Mouse (Mus musculus) layer of hippocampus, postnatal 14 days (tissue): Measurements from ENCODE around the gene Dtx1. TPM values are rescaled to one million over a fixed set of nuclear protein-coding genes. Genes with fewer than 3 reads are reported as not detected.

Experiments
- DNase-seq, 2 experiments: peaks; one replicate each; pipeline ENCODE4 v3.0.0; 2021 to 2022; ENCODE audit warnings: low spot score in 2 of 2, mixed read lengths in 1 of 2
- total RNA-seq, 2 experiments: library from RNA; stranded (reverse); gene quantifications; 2 replicates each; pipeline ENCODE4 v1.2.3; 2021

Dtx1 gene
- total RNA-seq, 2 experiments from 2014 or later: 70.5 to 74.2 TPM

DNA sequence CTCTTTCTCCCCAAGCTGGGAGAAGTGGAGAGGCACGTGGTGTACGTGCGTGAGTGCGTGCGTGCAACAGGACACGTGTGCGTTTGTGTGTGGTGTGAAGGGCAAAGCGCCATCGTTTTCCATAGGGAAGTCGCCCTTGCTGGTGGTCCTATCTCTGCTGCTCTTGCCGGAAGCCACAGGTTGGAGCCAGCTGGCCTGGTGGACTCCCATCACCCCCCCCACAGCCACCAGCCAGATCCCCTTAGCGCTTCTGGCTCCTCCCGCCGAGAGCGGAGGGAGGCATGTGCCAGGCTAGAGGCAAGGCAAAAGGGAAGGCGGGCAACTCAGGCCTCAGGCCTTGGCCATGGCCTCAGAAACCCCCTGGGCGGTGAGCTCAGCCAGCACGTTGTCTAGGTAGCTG, 30.8 kb downstream of the Dtx1 start:
- peak in 1 of 2 experiments; percentile 56 for DNase-seq

DNA sequence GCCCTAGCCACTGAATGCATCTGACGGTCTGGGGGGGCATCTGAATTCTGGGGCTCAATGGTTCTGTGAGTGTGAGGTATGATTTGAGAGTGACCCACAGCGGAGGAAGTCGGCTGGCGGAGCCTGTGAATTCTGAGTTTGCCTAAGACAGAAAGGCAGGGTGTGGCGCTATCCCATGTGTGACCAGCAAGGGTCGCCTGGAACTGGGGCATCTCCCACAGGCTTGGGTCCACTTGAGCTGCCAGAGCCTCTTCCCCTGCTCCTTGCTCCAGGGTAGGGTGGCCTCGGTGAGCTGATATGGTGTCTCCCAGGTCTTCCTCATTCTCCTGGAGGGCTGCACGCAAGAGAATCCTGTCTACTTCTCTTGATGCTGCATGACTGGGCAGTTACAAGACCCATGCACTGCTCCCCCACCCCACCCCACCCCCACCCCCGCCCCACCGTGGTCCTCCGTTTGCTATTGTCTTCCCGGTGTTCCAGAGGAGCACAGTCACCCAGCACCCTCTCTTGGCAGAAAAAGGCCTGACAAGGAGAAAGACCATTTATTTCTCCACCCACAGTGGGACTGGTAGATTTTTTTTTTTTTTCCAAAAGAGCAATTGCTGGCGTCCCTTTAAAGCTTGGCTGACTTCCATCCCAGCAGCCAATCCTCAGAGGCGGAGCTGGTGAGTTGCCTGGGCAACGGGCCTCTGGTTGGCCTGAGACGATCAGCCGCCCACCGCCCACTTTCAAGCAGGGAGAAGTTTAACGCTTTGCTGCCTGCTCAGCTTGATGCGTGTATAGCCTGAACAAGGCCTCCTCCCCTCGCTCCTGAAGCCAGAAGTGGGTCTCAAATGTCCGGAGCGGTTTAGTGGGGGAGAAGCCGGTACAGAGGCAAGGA, 31.8 kb downstream of the Dtx1 start:
- peak; percentile 91 to 97 for DNase-seq

DNA sequence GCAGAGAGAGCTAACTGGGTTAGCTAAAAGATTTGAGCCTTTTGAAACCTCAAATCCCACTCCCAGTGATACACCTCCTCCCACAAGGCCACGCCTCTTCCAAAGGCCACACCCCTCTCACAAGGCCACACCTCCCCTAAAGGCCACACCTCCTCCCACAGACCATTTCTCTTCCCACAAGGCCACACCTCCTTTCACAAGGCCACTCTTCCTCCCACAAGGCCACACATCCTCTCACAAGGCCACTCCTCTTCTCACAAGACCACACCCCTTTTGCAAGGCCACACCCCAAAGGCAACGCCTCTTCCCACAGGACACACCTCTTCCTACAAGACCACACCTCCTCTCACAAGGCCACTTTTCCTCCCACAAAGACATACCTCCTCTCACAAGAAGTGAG, 34.2 kb downstream of the Dtx1 start:
- DNase-seq: no peak

DNA sequence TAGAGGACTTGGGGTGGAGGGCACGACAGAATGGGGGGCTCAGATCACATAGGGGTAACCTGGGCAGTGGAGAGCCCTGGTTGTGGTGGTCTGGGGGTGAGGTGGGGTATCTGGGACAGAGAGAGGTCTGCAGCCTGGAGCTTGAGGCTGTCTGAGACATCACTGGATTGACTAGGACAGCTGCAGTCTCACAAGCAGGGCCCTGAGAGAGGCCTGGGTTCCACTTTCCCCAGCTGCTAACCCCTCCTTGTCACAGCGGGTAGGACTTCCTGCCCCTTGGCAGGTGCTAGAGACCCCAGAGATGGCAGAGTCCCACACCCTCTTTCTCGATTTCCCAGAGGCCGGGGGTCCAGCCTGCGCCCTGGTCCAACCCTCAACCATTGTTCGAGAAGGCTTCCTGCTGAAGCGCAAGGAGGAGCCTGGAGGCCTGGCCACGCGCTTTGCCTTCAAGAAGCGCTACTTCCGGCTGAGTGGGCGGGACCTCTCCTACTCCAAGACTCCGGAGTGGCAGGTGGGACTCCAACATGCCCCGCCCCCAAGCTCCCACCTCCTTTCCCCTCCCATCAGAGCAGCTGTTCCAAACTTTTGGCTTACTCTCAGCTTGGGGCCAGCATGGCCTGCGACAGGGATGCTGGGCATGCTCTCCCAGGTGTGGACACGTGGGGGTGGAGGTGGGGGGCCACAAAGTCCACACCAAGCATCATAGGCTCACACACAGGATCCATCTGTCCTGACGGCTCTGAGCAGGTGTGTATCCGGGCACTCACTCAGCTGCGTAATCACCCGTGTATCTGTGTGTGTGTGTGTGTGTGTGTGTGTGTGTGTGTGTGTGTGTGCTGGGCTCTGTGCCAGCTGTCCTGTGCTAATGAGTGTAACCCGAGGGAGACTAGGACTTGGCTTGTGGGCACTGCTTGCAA, 37.2 kb downstream of the Dtx1 start:
- DNase-seq: no peak

DNA sequence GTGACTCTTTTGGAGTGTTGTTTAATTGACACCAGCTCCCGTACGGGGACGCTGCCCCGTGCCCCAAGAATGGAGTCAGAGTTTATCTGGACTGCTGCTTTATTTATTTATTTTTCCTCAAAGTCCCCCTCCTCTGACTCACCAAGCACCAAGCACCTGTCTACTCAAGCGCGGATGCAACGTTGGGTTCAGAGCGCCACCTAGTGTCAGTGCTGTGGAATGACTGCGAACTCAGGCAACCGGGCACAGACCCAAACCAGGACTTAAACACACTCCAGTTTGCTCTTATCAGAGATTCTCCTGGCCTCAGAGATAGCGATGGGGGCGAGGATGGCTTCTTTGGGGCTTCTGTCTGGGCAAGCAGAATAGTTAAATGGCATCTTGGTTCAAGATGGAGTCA, 38.1 kb downstream of the Dtx1 start:
- peak; percentile 79 to 82 for DNase-seq

DNA sequence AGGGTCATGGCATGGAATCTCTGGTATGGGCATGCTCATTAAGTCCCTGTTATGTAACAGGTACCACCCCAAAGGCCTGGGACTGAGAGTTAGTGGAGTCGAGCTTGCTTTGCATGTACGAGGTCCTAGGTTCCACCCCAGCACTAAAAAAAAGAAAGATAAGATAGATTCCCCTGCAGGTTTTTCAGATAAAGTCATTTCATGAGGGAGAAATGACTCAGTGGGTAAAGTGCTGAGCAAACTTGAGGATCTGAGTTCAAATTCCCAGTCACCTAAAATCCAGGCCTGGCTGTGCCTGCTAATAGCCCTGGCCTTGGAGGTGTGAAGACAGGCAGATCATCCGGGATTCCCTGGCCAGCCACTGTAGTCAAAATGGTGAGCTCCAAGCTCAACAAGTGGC, 39.9 kb downstream of the Dtx1 start:
- DNase-seq: no peak

DNA sequence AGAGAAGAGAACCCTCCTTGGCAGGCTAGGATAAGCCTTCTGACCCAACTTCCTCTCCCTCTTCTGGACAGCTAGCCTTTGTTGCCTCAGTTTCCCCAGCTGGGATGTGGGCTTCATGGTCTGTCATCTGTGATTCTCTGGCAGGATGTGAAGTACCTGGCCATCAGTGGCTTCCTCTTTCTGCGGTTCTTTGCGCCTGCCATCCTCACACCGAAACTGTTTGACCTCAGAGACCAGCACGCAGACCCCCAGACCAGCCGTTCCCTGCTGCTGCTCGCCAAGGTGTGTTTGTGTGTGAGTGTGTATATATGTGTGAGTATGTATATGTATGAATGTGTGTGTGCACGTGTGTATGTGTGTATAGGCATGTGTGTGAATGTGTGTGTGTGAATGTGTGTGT, 41.6 kb downstream of the Dtx1 start:
- no peak for DNase-seq

DNA sequence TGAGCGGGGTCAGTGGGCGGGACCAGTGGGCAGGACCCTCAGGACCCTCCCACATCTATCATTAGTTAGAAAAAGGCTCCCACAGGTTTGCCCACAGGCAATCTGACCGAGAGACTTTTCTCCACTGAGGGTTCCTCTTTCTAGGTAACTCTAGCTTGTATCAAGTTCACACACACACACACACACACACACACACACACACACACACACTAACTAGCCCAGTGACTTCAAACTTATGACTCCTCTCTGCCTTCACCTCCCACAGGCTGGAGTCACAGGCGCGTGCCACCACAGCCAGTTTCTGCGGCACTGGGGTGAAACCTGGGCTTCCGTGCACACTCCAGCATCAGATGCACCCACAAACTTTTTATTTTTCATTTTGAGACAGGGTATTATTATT, 43.0 kb downstream of the Dtx1 start:
- no peak for DNase-seq

DNA sequence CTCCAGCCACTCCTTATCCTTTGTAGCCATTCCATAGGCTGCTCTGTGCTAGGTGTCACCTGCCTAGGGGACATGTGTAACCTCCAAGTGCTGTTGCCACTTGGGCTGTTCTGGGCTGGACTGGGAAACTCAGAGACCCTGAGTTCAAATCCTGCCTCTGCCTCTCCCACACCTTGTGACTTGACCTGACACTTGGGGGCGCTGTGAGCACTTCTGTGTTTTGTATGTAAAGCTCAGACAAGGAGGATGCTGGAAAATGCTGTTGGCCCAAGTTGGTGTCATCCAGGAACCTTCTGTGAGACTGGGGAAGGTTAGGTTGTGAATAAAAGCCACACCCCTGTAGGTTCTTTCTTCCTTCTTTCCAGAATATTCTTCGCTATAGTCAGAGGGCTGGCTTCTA, 46.8 kb downstream of the Dtx1 start:
- DNase-seq: no peak

DNA sequence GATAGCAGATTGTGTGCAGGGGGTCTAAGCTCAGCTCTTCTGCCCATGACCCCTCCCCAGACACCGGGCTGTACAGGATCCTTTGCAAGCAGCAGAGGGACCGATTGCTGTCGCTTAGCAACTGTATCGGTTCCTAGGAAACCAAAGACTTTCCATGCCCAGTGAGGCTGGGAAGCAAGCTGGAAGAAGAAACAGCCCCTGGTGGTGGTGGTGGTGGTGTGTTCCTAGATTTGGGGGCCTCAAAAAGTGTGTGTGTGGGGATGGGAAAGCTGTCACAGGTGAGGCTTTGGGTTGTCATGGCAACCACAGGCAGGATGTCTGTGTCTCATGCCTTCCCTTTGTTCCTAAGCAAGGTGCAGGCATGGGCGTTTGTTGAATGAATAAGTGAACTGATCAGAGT, 50.9 kb downstream of the Dtx1 start:
- peak; percentile 57 to 75 for DNase-seq

DNA sequence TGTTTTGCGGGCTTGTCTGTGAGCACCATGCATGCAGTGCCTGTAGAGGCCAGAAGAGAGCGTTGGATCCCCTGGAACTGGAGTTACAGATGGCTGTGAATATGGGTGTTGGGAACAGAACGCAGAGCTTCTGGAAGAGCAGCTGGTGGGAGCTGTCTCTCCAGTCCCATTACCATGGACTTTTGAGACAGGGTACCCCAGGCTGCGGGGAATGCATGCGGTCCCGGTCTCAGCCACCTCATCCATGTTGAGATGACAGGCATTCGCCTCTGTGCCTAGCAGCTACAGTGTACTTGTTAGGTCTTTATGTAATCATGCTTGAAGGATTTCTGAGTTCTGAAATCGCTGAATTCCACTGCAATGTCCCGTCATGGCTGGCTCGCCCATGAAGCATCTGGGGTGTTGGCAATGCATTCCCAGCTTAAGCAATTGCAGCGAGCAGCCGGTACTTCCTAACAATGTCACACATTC, 55.4 kb downstream of the Dtx1 start:
- DNase-seq: peak; percentile 78 to 83

DNA sequence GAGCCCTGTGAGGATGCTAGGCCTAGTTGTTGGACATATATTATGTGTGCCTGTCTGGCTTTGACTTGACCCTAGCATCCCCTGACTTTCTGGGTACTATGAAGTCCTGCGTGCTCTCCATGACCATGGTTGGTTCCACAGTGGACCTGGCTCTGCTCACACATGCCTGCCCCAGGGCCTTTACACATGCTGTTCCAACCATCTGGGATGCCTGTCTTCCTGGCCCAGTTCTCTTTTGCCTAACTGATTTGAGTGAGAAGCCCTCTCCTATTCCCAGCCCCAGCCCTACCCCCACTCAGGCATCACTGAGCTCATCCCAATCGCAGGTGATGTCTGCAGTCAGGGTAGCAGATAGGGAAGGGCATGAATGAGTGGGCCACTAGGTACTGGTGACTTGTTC, 57.9 kb downstream of the Dtx1 start:
- no peak for DNase-seq

DNA sequence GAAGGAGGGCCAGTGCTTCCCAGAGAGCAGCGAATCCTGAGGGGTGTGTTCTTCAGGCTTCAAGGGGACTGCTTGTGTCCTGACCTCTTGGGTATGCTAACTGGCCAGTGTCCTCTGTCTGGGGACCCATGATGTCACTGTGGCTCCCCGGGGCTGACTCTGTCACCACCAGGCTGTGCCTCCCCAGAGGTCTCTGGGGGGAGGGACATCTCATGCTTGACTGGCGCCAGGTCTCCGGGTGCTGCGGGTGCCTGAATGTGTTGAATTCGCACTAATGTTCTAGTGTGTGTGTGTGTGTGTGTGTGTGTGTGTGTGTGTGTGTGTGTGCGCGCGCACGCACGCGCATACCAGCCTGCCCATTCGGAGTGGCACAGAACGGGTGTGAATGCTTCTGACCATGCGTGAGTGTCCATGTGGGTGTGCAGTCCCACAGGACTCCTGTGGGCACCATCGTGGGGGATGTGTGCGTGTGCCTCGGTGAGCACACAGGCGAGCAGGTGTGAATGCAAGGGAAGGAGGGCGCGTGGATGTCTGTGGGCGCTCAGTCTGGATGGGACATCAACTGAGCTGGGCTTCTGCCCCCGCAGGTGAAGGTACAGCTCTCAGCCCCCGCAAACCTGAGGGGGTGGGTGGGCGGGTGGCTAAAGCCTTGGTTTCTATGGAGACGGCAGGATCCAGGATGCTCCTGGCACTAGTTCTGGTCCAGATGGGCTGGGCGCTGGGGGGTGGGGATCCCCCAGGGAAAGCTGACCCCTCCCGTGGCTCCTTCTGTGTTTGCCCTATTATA, 58.6 kb downstream of the Dtx1 start:
- DNase-seq: no peak

DNA sequence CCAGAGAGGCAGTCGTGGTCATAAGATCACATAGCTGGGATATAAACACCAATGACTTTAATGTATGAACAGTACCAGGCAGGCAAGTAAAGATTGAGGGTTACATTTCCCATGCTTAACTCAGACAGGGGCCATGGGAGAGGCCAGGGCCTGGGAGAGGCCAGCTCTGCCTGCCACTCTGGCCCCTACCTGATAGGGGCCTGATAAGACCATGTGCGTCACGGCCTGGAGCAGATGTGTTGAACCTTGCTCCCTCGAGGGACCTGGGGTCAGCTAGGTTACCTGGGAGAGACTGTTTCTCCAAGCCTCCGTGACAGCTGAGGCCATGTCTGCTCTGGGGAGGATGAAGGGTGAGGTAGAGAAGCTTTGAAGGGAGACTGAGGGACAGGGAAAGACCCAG, 60.5 kb downstream of the Dtx1 start:
- DNase-seq: no peak

DNA sequence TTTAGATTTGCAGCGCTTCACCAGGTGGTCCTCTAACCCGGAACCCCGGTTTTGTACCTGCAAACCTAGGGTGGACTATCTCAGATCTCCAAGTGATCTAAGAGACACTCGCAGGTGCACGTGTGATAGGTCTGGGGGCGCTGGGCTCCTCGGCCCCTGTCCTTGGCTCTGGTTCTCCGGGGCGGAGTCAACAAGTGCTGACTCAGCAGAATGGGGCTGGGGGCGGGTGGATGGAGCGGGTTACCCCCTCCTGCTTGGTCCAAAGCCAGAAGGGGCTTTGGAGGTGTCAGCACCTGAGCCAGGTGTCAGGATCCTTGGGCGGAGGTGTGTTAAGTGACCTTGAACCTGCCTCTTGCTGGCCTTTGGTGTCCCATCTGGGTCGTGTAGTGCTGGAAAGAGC, 61.8 kb downstream of the Dtx1 start:
- no peak for DNase-seq

DNA sequence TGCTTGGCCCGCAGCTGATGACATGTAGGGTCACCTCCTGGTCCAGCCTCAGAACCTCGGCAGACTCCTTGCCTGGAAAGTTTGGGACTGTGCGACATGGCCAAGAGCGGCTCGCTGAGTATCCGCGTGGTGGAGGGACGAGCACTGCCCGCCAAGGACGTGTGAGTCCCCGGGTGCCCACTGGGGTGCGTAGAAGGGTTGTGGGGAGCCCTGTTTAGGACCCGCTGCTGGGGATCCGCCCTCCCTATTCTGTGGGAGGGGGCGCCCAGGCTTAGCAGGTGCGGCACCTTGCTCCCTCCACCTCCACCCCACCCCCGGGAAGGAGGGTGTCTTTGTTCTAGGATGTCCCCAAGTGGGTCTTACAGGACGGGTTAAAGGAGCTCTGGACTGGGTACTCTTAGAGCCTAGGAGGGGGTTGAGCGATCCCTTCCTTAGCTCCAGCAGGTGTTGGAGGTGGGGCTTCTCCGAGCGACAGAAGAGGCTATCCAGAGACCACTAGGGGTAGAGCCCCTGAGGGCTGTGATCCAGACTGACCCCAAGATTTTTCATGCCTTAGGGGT, 62.3 kb downstream of the Dtx1 start:
- no peak for DNase-seq

DNA sequence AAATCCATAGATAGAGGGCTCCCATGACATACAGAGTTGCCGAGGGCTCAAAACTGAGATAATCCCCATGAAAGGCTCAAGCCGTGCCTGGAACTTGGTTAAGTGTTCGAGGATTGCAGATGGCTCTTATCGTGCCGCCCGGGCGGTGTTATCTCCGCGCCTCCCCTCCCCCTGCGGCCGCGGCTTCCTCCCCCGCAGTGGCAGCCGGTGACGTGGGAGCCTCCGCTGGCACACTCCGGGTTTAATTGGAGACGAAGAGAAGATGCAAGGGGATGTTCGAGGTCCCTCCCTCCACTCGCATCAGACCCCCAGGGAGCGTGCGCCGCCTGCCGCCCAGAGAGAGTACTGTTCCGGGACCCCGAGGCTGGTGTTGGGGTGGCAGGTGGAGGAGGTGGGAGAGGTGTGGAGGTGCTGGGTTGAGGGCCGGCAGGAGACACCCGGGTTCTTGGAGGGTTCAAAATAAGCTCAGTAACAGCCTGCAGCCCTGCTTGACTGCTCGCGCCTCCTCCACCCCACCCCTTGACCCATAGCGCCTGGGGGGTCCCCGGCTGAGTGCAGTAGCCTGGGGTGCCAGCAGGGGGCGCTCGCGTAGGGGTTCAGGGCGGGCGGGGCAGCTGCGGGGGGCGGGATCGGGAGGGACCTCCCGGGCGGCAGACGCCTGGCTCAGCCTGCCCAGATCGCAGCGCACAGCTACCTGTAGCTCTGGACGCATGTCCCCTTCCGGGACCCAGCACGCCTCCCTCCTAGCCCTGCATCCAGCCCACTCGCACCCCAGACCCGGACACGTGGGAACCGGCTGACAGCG, 63.0 kb downstream of the Dtx1 start, which contains the start of gene Rasal1:
TSS of gene Rasal1 (plus strand) at position 244 of the 805 bp plus-strand sequence.
- peak; percentile 77 to 81 for DNase-seq

DNA sequence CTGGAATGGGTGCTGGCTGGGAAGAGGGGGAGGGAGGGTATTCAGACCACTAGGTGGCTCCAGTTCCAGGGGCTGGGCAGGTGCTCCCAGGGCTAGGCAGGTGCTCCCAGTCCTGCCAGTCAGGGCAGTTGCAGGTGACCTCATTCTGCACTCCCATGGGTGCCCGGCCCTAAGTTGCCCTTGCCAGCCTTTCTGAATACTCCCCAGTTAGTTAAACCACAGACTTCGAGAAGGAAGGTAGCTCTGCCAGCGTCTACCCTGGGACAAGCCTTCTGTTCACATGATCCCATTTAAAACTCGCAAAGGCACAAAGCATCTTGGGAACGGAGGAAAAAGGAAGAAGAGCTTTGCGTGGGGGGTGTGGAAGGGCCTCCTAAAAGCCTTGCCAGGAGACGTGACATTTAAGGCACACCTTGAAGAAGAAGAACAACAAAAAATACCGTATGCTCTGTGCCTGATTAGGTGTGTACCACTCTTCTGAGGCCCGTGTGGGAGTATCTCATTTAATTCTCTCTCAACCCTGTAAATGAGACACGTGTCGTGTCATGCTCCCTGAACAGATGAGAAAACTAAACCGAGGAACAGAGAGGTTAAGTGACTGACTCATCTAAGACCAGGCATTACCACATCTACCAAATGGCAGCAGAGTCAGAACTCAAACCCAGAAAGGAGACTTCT, 63.8 kb downstream of the Dtx1 start:
- no peak for DNase-seq

DNA sequence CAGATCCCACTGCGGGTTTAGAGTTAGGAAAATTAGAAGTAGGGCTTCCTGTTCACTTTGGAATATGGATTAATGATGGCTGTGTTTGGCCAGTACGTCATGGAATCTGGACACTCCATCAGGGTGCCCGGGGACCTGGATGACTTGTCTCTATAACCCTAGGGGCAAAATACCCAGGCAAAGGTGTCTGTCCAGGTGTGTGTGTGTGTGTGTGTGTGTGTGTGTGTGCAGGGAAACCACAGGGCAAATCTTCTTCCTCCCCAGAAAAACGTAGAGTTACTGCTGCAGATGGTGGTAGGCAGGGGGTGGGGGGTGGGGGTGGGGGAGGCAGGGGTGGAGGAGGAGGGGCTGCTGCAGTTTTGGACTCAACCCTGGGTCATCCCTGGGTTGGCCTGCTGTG, 64.4 kb downstream of the Dtx1 start:
- no peak for DNase-seq
